Mouse (Mus musculus): ENCODE measurements around the gene Adk.

Gene Adk

GRCm38 (mm10) chr14:21200850-21201249 lies 148.5 kb downstream of the Adk start:
- in situ Hi-C loops (cut with MboI; ENCODE audit: low pct_unique_long_range_greater_than_20kb in 1 of 2, low sequenced_read_pairs in 2 of 2, unreplicated experiment in 1 of 2) = no loop called here

DNA sequence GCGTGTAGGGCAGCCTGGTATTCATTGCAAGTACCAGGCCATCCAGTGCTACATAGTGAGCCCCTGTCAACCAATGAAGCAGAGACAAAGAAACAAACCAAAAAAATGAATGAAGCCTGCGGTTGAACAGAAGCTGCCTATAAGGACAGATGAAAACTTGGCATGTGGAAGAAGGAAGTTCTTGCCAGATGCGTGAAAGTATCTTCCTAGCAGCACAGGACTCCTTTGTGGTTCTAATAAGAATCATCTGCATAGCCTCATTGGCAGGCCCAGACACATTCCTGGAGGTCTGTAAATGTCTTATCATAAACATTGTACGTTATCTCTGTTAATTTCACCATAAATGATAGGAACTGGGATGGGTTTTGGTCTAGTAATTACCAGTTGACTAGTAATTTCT lies 154.1 kb downstream of the Adk start:
- in situ Hi-C loops (cut with MboI; ENCODE audit: low pct_unique_long_range_greater_than_20kb in 1 of 2, low sequenced_read_pairs in 2 of 2, unreplicated experiment in 1 of 2) = no loop called here

- in situ Hi-C loops (cut with MboI; ENCODE audit: low pct_unique_long_range_greater_than_20kb in 1 of 2, low sequenced_read_pairs in 2 of 2, unreplicated experiment in 1 of 2) = no loop called here
Measured at GRCm38 (mm10) chr14:21221574-21222138, 169.3 kb downstream of the Adk start.

DNA sequence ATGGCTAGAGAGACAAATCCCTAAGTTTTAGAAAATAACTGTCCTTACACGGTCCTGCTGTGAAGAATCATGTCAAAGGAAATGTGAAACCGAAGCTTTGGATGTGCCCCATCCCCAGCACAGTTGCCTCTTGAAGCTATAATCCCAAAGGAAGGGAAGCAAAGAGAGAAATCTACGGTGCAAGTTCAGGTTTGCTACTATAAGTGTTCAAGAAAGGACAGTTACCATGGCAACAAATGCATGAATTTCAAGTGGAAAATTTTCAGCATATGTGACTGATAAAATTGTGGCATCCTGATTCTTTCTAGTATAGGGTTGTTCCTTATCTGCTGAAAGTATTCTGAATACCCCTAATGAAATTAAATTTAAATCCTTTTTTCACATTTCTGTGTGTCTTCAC lies 169.8 kb downstream of the Adk start:
- in situ Hi-C loops (cut with MboI; ENCODE audit: low pct_unique_long_range_greater_than_20kb in 1 of 2, low sequenced_read_pairs in 2 of 2, unreplicated experiment in 1 of 2) = no loop called here

GRCm38 (mm10) chr14:21223456-21223855 lies 171.1 kb downstream of the Adk start:
- in situ Hi-C loops (cut with MboI; ENCODE audit: low pct_unique_long_range_greater_than_20kb in 1 of 2, low sequenced_read_pairs in 2 of 2, unreplicated experiment in 1 of 2) = no loop called here

- in situ Hi-C loops (cut with MboI; ENCODE audit: low pct_unique_long_range_greater_than_20kb in 1 of 2, low sequenced_read_pairs in 2 of 2, unreplicated experiment in 1 of 2) = no loop called here
Measured at GRCm38 (mm10) chr14:21223971-21224635, 171.7 kb downstream of the Adk start.

DNA sequence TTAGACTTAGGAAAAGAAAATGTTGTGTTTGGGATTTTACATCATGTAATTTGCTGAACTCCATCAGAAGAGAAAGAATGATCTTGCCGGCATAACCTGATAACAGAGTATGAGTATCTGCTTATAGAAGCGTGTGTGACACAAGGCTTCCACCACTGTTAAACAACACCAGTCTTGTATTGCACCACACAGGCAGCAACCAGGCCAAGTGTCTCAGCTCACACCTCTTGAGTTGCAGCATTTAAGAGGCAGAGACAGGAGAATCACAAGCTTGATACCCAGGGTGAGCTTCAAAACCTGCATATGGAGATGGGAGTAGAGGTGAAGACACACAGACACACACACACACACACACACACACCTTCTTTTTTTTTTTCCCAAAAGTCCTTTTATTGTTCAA lies 184.7 kb downstream of the Adk start:
- in situ Hi-C loops (cut with MboI; ENCODE audit: low pct_unique_long_range_greater_than_20kb in 1 of 2, low sequenced_read_pairs in 2 of 2, unreplicated experiment in 1 of 2) = no loop called here

DNA sequence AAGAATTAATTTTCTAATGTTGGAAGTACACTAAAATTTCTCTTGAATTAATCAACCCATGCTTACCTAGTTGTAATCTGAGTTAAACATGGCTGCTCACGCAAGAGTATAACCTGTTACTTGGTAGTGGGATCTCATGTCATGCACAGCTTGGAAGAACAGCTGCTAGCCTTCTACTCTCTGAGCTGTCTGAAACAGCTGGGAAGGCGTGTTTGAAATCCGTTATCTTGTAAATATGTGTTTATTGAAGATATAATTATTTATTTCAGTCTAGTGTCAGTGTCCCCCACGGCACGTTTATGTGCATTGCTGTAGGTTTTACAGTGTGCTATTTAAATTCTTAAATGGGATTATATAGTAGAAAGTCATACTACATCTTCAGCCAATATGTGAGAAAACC lies 188.7 kb downstream of the Adk start:
- in situ Hi-C loops (cut with MboI; ENCODE audit: low pct_unique_long_range_greater_than_20kb in 1 of 2, low sequenced_read_pairs in 2 of 2, unreplicated experiment in 1 of 2) = no loop called here

- in situ Hi-C loops (cut with MboI; ENCODE audit: low pct_unique_long_range_greater_than_20kb in 1 of 2, low sequenced_read_pairs in 2 of 2, unreplicated experiment in 1 of 2) = no loop called here
Measured at GRCm38 (mm10) chr14:21251386-21251785, 199.0 kb downstream of the Adk start.

GRCm38 (mm10) chr14:21252326-21252886 lies 200.0 kb downstream of the Adk start:
- in situ Hi-C loops (cut with MboI; ENCODE audit: low pct_unique_long_range_greater_than_20kb in 1 of 2, low sequenced_read_pairs in 2 of 2, unreplicated experiment in 1 of 2) = no loop called here

GRCm38 (mm10) chr14:21253321-21253992 lies 201.1 kb downstream of the Adk start:
- in situ Hi-C loops (cut with MboI; ENCODE audit: low pct_unique_long_range_greater_than_20kb in 1 of 2, low sequenced_read_pairs in 2 of 2, unreplicated experiment in 1 of 2) = no loop called here

DNA sequence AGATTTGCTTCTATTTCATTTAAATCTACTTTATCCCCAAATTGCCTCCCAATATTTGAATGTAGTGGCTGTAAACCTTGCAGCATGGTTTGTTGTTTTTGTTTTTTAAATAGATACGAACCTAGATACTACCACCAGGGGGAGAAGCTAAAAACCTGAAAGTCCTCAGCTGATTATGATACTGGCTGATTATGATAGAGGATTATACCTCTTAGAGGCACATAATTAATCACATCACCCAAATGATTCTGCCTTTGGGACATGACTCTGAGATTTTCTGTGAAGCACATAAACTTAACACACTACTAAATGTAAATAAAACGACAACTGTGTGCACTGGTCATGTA lies 201.6 kb downstream of the Adk start:
- in situ Hi-C loops (cut with MboI; ENCODE audit: low pct_unique_long_range_greater_than_20kb in 1 of 2, low sequenced_read_pairs in 2 of 2, unreplicated experiment in 1 of 2) = no loop called here

DNA sequence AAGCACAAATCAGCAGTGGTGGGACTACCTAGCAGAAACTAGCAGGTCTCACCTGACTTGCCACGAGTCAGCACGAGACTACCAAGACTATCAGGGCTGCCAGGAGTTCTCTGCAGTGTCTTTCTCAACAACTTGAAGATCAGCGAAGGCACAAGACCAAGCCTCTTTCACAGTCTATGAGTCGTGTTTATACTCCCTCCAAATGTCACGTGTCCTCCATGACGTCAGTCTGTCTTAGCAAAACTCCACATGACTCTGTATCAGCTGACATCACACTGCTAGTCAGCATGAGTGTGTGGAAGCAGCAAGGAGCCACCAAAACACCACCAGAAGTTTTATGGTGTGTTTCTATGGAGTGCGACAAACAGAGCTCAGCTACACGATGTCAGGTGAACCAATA lies 215.9 kb downstream of the Adk start:
- in situ Hi-C loops (cut with MboI; ENCODE audit: low pct_unique_long_range_greater_than_20kb in 1 of 2, low sequenced_read_pairs in 2 of 2, unreplicated experiment in 1 of 2) = no loop called here

DNA sequence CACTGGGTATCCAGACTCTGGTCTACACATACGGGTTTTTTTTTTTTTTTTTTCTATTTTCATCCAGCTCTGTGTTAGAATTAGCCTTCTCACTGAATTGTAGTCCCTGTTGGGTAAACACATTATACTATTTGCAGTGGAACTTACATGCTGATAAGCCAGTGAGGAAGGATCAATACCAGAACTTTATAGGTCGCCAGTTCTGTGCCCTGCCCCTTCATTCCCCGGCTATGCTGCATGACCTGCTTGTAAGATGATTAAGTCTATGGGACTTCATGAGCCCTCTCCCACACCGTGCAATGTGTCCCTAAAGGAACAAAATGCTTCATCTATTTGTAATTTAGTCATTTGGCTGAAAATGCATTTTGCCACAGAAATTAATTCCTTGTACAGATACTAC lies 219.1 kb downstream of the Adk start:
- in situ Hi-C loops (cut with MboI; ENCODE audit: low pct_unique_long_range_greater_than_20kb in 1 of 2, low sequenced_read_pairs in 2 of 2, unreplicated experiment in 1 of 2) = no loop called here

- in situ Hi-C loops (cut with MboI; ENCODE audit: low pct_unique_long_range_greater_than_20kb in 1 of 2, low sequenced_read_pairs in 2 of 2, unreplicated experiment in 1 of 2) = no loop called here
Measured at GRCm38 (mm10) chr14:21275786-21276185, 223.4 kb downstream of the Adk start.

GRCm38 (mm10) chr14:21278290-21278689 lies 225.9 kb downstream of the Adk start:
- in situ Hi-C loops (cut with MboI; ENCODE audit: low pct_unique_long_range_greater_than_20kb in 1 of 2, low sequenced_read_pairs in 2 of 2, unreplicated experiment in 1 of 2) = no loop called here

- in situ Hi-C loops (cut with MboI; ENCODE audit: low pct_unique_long_range_greater_than_20kb in 1 of 2, low sequenced_read_pairs in 2 of 2, unreplicated experiment in 1 of 2) = no loop called here
Measured at GRCm38 (mm10) chr14:21278907-21279535, 226.6 kb downstream of the Adk start.

- in situ Hi-C loops (cut with MboI; ENCODE audit: low pct_unique_long_range_greater_than_20kb in 1 of 2, low sequenced_read_pairs in 2 of 2, unreplicated experiment in 1 of 2) = no loop called here
Measured at GRCm38 (mm10) chr14:21280451-21280850, 228.1 kb downstream of the Adk start.

GRCm38 (mm10) chr14:21281506-21281905 lies 229.1 kb downstream of the Adk start:
- in situ Hi-C loops (cut with MboI; ENCODE audit: low pct_unique_long_range_greater_than_20kb in 1 of 2, low sequenced_read_pairs in 2 of 2, unreplicated experiment in 1 of 2) = no loop called here

All from mouse embryonic stem cell (cell line).